31 mouse cellular contexts compared by ENCODE assay signal in genomic region chr2:77925997-77926396, GRCm38 (mm10).
"Had no signal": no experiment of that assay in that cellular context is flagged by ENCODE, and none has a peak within 500 bp of the region (broad histone marks: within the 10 kb centered on the region; RNA-seq: fewer than 3 reads in every experiment).

No protein-coding gene starts in this region.

- H3K4me3 ChIP-seq: limb, embryonic 10.5 days; limb, embryonic 12.5 days; limb, embryonic 13.5 days; limb, embryonic 15.5 days; liver, embryonic 12.5 days; liver, embryonic 13.5 days; liver, embryonic 15.5 days; lung, embryonic 15.5 days; megakaryocyte, embryonic 14.5 days; midbrain, embryonic 10.5 days; midbrain, embryonic 12.5 days; midbrain, embryonic 13.5 days; midbrain, embryonic 15.5 days; myocyte; neural tube, embryonic 12.5 days had no signal

- DNase-seq: left cerebral cortex, postnatal 4 days; liver, embryonic 13.5 days; liver, postnatal 0 days; lung, adult 18-20 months; lung, adult 2 months; lung, embryonic 14.5 days; lung, postnatal 10 days; lung, postnatal 14 days; lung, postnatal 36 days; lung, postnatal 4 days; midbrain, embryonic 14.5 days had no signal

- H3K27ac ChIP-seq: limb, embryonic 10.5 days; limb, embryonic 12.5 days; limb, embryonic 13.5 days; limb, embryonic 15.5 days; liver, embryonic 12.5 days; liver, embryonic 13.5 days; liver, embryonic 14.5 days; liver, embryonic 15.5 days; lung, embryonic 15.5 days; macrophage; midbrain, embryonic 10.5 days; midbrain, embryonic 12.5 days; midbrain, embryonic 13.5 days; midbrain, embryonic 15.5 days; neural tube, embryonic 12.5 days had no signal

- H3K27me3 ChIP-seq: limb, embryonic 12.5 days; limb, embryonic 13.5 days; limb, embryonic 15.5 days; liver, embryonic 12.5 days; liver, embryonic 13.5 days; liver, embryonic 15.5 days; lung, embryonic 15.5 days; megakaryocyte, embryonic 14.5 days; midbrain, embryonic 12.5 days; midbrain, embryonic 13.5 days; midbrain, embryonic 15.5 days; neural tube, embryonic 12.5 days had no signal

- H3K4me2 ChIP-seq: limb, embryonic 12.5 days; limb, embryonic 13.5 days; limb, embryonic 15.5 days; liver, embryonic 11.5 days; liver, embryonic 12.5 days; liver, embryonic 13.5 days; liver, embryonic 15.5 days; lung, embryonic 14.5 days; lung, embryonic 15.5 days; midbrain, embryonic 11.5 days; midbrain, embryonic 12.5 days; midbrain, embryonic 13.5 days; midbrain, embryonic 15.5 days; neural tube, embryonic 12.5 days had no signal

- H3K9ac ChIP-seq: limb, embryonic 12.5 days; limb, embryonic 13.5 days; limb, embryonic 15.5 days; liver, embryonic 12.5 days; liver, embryonic 13.5 days; liver, embryonic 14.5 days; liver, embryonic 15.5 days; liver, postnatal 0 days; lung, embryonic 14.5 days; lung, embryonic 15.5 days; midbrain, embryonic 12.5 days; midbrain, embryonic 13.5 days; midbrain, embryonic 15.5 days; neural tube, embryonic 12.5 days had no signal

- ATAC-seq: liver, embryonic 12.5 days; liver, postnatal 0 days; lung, postnatal 0 days; midbrain, embryonic 13.5 days; midbrain, embryonic 15.5 days; midbrain, embryonic 16.5 days had no signal

- H3K4me1 ChIP-seq: limb, embryonic 10.5 days; limb, embryonic 12.5 days; limb, embryonic 13.5 days; limb, embryonic 15.5 days; liver, embryonic 12.5 days; liver, embryonic 13.5 days; liver, embryonic 15.5 days; lung, embryonic 15.5 days; midbrain, embryonic 10.5 days; midbrain, embryonic 12.5 days; midbrain, embryonic 13.5 days; midbrain, embryonic 15.5 days; neural tube, embryonic 12.5 days had no signal

- H3K9me3 ChIP-seq: limb, embryonic 10.5 days; limb, embryonic 12.5 days; limb, embryonic 13.5 days; limb, embryonic 15.5 days; liver, embryonic 12.5 days; liver, embryonic 13.5 days; liver, embryonic 15.5 days; lung, embryonic 15.5 days; megakaryocyte, embryonic 14.5 days; midbrain, embryonic 10.5 days; midbrain, embryonic 12.5 days; midbrain, embryonic 13.5 days; midbrain, embryonic 15.5 days; neural tube, embryonic 12.5 days had no signal
